Mouse (Mus musculus) intestine, postnatal 0 days (tissue): ENCODE data around the gene Slc6a9. TPM values are rescaled to one million over a fixed set of nuclear protein-coding genes. Genes with fewer than 3 reads are reported as not detected.

Experiments used
- ATAC-seq: fragments of 200-750 bp; cut with Nextera tagmentation; 2 replicates; pipeline ENCODE4 v1.8.0; 2017; ENCODE audit warnings: mild to moderate bottlenecking, moderate TSS enrichment, moderate library complexity
- H3K27ac ChIP-seq: fragments of 300-500 bp; sonication (generic); 2 replicates; pipeline ENCODE4 v1.5.1; 2014; ENCODE audit warnings: mild to moderate bottlenecking, low read depth, low read length, moderate library complexity
- H3K27me3 ChIP-seq: fragments of 300-500 bp; sonication (generic); replicated peaks from 2 replicates; pipeline ENCODE4 v1.6.1; 2014; ENCODE audit warnings: low read length, mixed read lengths; ENCODE audit not compliant: control insufficient read depth, insufficient read depth
- H3K36me3 ChIP-seq: fragments of 300-500 bp; sonication (generic); 2 replicates; pipeline ENCODE4 v1.6.1; 2014; ENCODE audit warnings: mild to moderate bottlenecking, moderate library complexity; ENCODE audit not compliant: control insufficient read depth, insufficient read depth
- H3K4me1 ChIP-seq: fragments of 300-500 bp; sonication (generic); replicated peaks from 2 replicates; pipeline ENCODE4 v1.6.1; 2014; ENCODE audit warnings: antibody characterized with exemption, low read length, mixed read lengths; ENCODE audit not compliant: control insufficient read depth, insufficient read depth
- H3K4me2 ChIP-seq: fragments of 300-500 bp; sonication (generic); replicated peaks from 2 replicates; pipeline ENCODE4 v1.6.1; 2014; ENCODE audit warnings: low read depth, mild to moderate bottlenecking, moderate library complexity
- H3K4me3 ChIP-seq: fragments of 300-500 bp; sonication (generic); 2 replicates; pipeline ENCODE4 v1.5.1; 2014; ENCODE audit warnings: low read depth, low read length
- H3K9ac ChIP-seq: fragments of 300-500 bp; sonication (generic); 2 replicates; pipeline ENCODE4 v1.6.1; 2014; ENCODE audit warnings: mild to moderate bottlenecking, low read depth, low read length
- H3K9me3 ChIP-seq: fragments of 300-500 bp; sonication (generic); 2 replicates; pipeline ENCODE4 v1.6.1; 2016; ENCODE audit warnings: mixed run types; ENCODE audit not compliant: control insufficient read depth
- CTCF ChIP-seq: sonication (generic); IDR thresholded peaks from 2 replicates; pipeline ENCODE4 v1.5.1; 2016; ENCODE audit warnings: low read depth, mild to moderate bottlenecking, control low read depth, antibody characterized with exemption, moderate library complexity
- WGBS: fragments of 180-500 bp; shearing (Covaris S2); extraction: QIAGEN DNeasy Blood & Tissue Kit; methylation state at CpG from one replicate; pipeline ENCODE4 v1.1.7; 2014; 5-methylcytosine and 5-hydroxymethylcytosine counted together
- polyA plus RNA-seq: library from polyadenylated mRNA; unstranded; fragments of >200 nt; fragmentation: Nextera tagmentation; extraction: Ambion mirVana; gene quantifications from 2 replicates; pipeline ENCODE4 v1.2.1, GENCODE M21; 2015

Slc6a9 gene
- polyA plus RNA-seq, 1 experiment from 2014 or later = 4.9 TPM

DNA sequence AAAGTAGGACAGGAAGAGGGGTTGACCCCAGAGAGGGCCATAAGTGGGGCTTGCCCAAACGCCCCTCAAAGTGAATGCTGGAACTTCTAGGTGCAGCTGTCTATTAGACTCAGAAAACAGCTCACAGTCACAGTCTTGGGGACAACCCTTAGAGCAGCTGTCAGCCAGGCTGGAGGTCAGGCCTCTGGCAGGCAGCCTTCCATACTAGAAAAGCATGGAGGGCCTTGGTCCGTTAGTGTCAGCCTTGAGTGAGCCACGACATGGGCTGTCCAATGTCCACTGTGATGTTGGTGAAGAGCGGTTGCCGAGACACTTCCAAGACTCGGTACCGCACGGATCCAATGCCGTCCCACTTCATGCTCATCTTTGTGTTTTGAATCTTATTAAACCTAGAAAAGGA is 39.3 kb downstream of the Slc6a9 start:
- Histone ChIP-seq H3K4me3 (no peak overlapping the region), H3K4me1 (peaks cover 7% of the 10 kb centered on the region; the same call in 1 of the 2 replicates), H3K9ac (no peak overlapping the region), H3K4me2 (no peak overlapping the region), H3K27ac (no peak overlapping the region), H3K27me3 (no peaks in the 10 kb centered on the region), H3K36me3 (0 out of 2 replicates have a peak, but pooled peaks cover 7% of the 10 kb centered on the region), H3K9me3 (no peaks in the 10 kb centered on the region)
- ATAC-seq = no peak
- 92% methylated on average over 9 of the region's 9 CpGs for WGBS
- no peak for TF ChIP-seq CTCF

DNA sequence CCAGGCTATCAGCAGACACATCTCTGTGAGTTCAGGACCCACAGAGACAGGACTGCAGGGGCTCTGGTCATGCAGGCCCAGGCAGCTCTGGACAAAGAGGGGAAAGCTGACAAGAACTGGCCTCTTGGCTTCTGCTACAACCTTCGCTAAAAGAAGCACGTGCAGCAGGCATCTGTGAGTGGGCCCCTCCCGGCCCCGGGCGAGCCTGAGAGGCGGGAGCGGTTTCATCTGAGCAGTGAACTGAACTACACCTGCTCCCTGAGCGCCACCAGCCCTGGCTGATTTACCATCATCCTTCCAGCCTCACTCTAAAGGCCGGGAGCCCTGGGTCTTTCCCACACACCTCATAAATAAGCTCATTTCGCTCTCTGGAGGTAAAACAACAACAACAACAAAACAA is 44.0 kb downstream of the Slc6a9 start:
- peaks cover 7% of the 10 kb centered on the region; the same call in 1 of the 2 replicates for H3K36me3 ChIP-seq

DNA sequence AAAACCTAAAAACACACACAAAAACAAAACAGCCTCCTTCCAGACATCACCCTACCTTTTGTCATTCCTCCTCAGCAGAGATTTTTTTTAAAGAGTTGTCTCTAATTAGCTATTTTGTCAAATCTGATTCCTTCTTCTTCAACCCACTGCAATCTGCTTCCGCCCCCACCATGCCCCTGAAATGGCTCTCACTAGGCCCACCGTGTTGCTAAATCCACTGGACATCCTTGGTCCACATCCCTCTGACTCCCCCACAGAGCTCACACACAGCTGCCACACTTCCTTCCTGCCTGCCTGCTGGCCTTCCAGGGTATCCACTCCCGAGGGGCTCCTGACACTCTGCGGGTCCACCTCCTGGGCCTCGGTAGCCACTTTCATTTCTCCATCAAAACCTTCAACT is 44.4 kb downstream of the Slc6a9 start:
- no peak overlapping the region for H3K27ac ChIP-seq
- no peaks in the 10 kb centered on the region for H3K9me3 ChIP-seq
- H3K36me3 ChIP-seq = peaks cover 7% of the 10 kb centered on the region; the same call in 1 of the 2 replicates
- no peak for ATAC-seq
- no peaks in the 10 kb centered on the region for H3K27me3 ChIP-seq
- H3K4me3 ChIP-seq = no peak overlapping the region
- no peak for TF ChIP-seq CTCF
- no peak overlapping the region for H3K4me2 ChIP-seq
- H3K9ac ChIP-seq = no peak overlapping the region
- H3K4me1 ChIP-seq = no peaks in the 10 kb centered on the region
- WGBS = 83% methylated on average over 5 of the region's 5 CpGs

More for the DNA sequence above, 44.0 kb downstream of the Slc6a9 start:
- ATAC-seq = no peak
- Histone ChIP-seq H3K27ac (no peak overlapping the region), H3K4me2 (no peak overlapping the region), H3K4me1 (no peaks in the 10 kb centered on the region), H3K27me3 (no peaks in the 10 kb centered on the region), H3K9ac (no peak overlapping the region), H3K4me3 (no peak overlapping the region), H3K9me3 (no peaks in the 10 kb centered on the region)
- WGBS = 47% methylated on average over 10 of the region's 10 CpGs
- TF ChIP-seq CTCF = no peak

DNA sequence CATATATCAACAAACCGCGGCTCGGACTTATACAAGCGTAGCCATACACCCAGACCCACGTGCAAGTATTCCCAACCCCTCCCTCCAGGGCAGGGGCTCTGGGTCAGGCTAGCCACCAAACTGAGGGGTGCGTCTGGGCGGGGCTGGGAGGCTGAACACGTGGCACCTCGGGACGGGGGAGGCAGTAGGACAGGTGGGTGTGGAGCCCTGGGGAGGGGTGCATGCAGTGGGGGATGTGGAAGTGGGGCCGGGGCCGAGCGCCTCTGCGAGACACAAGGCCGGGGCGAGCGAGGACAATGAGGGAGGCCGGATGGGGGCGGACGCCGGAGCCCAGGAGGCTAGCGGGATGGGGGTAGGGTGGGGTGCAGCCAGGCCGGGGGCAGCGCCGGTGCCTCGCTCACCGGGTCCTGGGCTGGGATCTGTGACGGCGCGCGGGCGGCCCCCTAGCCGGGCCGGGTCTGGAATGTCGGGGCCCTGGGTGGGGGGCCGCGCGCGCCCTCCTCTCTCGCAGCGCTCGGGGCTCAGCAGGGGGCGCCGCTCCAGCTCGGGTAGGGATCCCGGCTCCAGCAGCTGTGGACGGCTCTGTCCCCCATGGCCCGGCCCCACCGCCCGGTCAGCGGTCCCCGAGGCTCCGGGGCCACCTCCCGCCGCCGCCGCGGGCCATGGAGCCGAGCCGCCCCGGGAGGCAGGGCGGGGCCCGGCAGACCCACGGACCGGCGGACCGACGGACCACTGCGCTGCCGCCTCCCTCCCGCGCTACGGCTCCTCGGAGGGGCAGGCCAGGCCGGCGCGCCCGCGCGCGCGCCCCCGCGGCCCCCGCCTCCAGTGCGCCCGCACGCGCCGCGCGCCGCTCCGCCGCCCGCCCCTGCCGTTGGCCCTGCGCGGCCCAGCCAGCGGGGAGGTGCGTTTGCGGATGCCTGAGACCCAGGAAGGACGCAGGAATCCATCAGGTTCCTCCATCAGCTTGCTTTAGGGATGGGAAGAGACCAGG is 48.7 kb downstream of the Slc6a9 start, which contains the start of gene B4galt2:
Gene B4galt2, minus strand, starts transcription at position 787 of the 991 bp plus-strand sequence.
- Histone ChIP-seq H3K4me2 (peak within 1 kb of the TSS; percentile 86), H3K27me3 (no peaks in the 10 kb centered on the region), H3K9me3 (no peaks in the 10 kb centered on the region), H3K36me3 (peaks cover 18% of the 10 kb centered on the region), H3K27ac (peak within 1 kb of the TSS; percentile 37; the same call in 1 of the 2 replicates), H3K4me1 (0 out of 2 replicates have a peak, but pooled peaks cover 4% of the 10 kb centered on the region), H3K4me3 (peak within 1 kb of the TSS; percentile 57), H3K9ac (peak within 1 kb of the TSS; percentile 57)
- peak; percentile 12; the same call in 1 of the 2 replicates for ATAC-seq
- peak; percentile 54 for TF ChIP-seq CTCF
- 3% methylated on average over 71 of the region's 103 CpGs for WGBS

DNA sequence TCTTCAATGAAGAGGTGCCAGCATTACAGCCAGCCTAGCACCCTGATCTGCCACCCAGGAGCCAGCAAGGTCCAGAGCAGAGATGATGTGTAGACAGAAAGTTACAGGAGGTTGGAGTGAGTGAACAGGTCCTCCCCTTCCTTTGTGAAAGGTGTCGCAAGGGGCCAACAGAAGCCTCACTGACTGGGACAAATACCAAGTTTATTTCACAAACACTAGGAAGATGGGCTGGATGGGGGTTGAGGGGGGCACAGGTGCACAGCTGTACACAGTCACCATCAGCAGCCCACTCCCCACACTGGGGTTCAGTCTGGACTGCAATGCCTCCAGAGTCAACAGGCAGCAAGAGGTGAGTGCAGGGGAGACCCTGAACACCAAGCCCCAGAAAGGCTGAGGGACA is 49.8 kb downstream of the Slc6a9 start:
- peak overlapping the region; percentile 5; the same call in 1 of the 2 replicates for H3K4me3 ChIP-seq
- no peak for ATAC-seq
- no peak overlapping the region for H3K4me2 ChIP-seq
- H3K9me3 ChIP-seq = no peaks in the 10 kb centered on the region
- H3K36me3 ChIP-seq = peaks cover 19% of the 10 kb centered on the region
- H3K4me1 ChIP-seq = 0 out of 2 replicates have a peak, but pooled peaks cover 4% of the 10 kb centered on the region
- 91% methylated on average over 1 of the region's 1 CpGs for WGBS
- H3K27ac ChIP-seq = no peak overlapping the region
- no peaks in the 10 kb centered on the region for H3K27me3 ChIP-seq
- no peak overlapping the region for H3K9ac ChIP-seq
- TF ChIP-seq CTCF = no peak

DNA sequence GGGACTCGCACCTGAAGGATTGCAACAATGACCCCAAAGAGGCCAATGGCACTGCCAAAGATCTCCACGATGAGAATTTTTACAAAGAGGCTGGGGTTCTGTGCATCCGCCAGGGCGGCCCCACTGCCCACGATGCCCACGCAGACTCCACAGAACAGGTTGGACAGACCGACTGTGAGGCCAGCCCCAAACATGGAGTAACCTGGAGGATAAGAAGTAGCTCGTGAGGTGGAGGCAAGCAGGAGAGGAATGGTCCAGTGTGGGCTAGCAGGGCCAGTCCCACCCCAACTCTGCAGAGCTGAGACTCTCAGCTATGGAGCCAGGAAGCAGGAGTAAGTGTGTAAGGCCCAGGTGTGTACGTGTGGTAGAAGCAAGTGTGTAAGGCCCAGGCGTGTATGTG is 50.8 kb downstream of the Slc6a9 start:
- no peak overlapping the region for H3K9ac ChIP-seq
- H3K9me3 ChIP-seq = no peaks in the 10 kb centered on the region
- no peak for TF ChIP-seq CTCF
- H3K36me3 ChIP-seq = peaks cover 25% of the 10 kb centered on the region
- no peak overlapping the region for H3K27ac ChIP-seq
- WGBS = 95% methylated on average over 10 of the region's 10 CpGs
- no peaks in the 10 kb centered on the region for H3K27me3 ChIP-seq
- no peak for ATAC-seq
- 0 out of 2 replicates have a peak, but pooled peaks cover 4% of the 10 kb centered on the region for H3K4me1 ChIP-seq
- H3K4me3 ChIP-seq = no peak overlapping the region
- H3K4me2 ChIP-seq = no peak overlapping the region
